ENCODE assay signal across 8 mouse cellular contexts in the genomic region with DNA sequence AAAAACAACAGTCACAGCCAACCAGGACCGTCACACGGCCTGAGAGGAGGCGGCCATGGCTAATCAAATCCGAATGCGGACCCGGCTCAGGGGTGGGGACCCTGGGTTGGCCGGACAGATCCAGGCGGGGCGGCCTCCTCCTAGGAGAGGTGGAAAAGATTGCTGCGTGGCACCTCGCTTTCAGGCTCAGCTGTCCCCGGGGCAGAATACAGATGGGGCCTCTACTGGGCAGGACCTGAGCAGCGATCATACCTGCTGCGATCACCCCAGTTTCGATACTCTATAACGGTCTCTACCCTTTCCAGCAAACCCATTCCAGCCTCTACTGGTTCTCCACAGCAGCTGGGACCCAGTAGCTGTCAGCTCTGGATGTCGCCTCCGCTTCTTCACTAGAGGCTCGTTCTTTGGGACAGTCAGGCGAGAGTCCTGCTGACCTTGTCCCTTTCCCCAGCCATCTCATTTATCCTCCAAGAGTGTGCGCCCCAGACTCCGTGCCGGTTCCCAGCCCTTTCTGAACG. TPM values are rescaled to one million over a fixed set of nuclear protein-coding genes. Genes with fewer than 3 reads are reported as not detected.
DNase-seq lines count a peak whose midpoint lies in the region; ATAC-seq and TF ChIP-seq lines count a peak whose summit lies in the region.

No protein-coding gene starts in this region.

- H3K36me3 ChIP-seq in intestine, postnatal 0 days (ENCODE audit: control insufficient read depth, insufficient read depth): no peaks in the 10 kb centered on the region; the same call in 1 of the 2 replicates
- H3K36me3 ChIP-seq in lung, postnatal 0 days (ENCODE audit: insufficient read depth, low read length): no peaks in the 10 kb centered on the region
- no peaks in the 10 kb centered on the region for H3K36me3 ChIP-seq in stomach, postnatal 0 days (ENCODE audit: control insufficient read depth, insufficient read depth, low read length)

- H3K27ac ChIP-seq in cerebellum, adult 2 months (ENCODE audit: insufficient read depth, low read length): no peak overlapping the region
- no peak overlapping the region for H3K27ac ChIP-seq in cortical plate, adult 2 months (ENCODE audit: insufficient read depth, low read length)
- peak overlapping the region; percentile 97 for H3K27ac ChIP-seq in intestine, postnatal 0 days (ENCODE audit: low read depth, low read length)
- peak overlapping the region; percentile 88 for H3K27ac ChIP-seq in lung, postnatal 0 days (ENCODE audit: low read length)
- peak overlapping the region; percentile 40; the same call in 1 of the 2 replicates for H3K27ac ChIP-seq in stomach, postnatal 0 days (replicated peaks)

- H3K4me3 ChIP-seq in cerebellum, adult 2 months (replicated peaks; ENCODE audit: insufficient read depth, low read depth, low read length): peak overlapping the region; percentile 36
- H3K4me3 ChIP-seq in cortical plate, adult 2 months (ENCODE audit: insufficient read depth, low read length): peak overlapping the region; percentile 64
- peak overlapping the region; percentile 75 for H3K4me3 ChIP-seq in intestine, postnatal 0 days (ENCODE audit: low read depth, low read length)
- peak overlapping the region; percentile 71 for H3K4me3 ChIP-seq in lung, postnatal 0 days (ENCODE audit: low read depth, low read length)
- H3K4me3 ChIP-seq in stomach, postnatal 0 days (ENCODE audit: low read depth, low read length): peak overlapping the region; percentile 68

- DNase-seq in cerebellum, adult 2 months: no peak
- peak; percentile 98 for DNase-seq in heart, adult 11 months
- DNase-seq in lung, postnatal 0 days (ENCODE audit: low spot score): peak; percentile 36
- DNase-seq in stomach, postnatal 0 days (ENCODE audit: low spot score): peak; percentile 42
- DNase-seq in left cerebral cortex, adult 18-20 months (ENCODE audit: low spot score in 2 of 2): no peak

- no peaks in the 10 kb centered on the region; the same call in 1 of the 2 replicates for H3K4me1 ChIP-seq in cerebellum, adult 2 months (ENCODE audit: control insufficient read depth, insufficient read depth, low read length)
- H3K4me1 ChIP-seq in cortical plate, adult 2 months (ENCODE audit: control insufficient read depth, insufficient read depth, low read length): no peaks in the 10 kb centered on the region
- peaks cover 7% of the 10 kb centered on the region; the same call in 1 of the 2 replicates for H3K4me1 ChIP-seq in intestine, postnatal 0 days (replicated peaks; ENCODE audit: control insufficient read depth, insufficient read depth, low read length)
- H3K4me1 ChIP-seq in lung, postnatal 0 days (ENCODE audit: insufficient read depth, low read depth, low read length): peaks cover 1% of the 10 kb centered on the region; the same call in 1 of the 2 replicates
- peaks cover 5% of the 10 kb centered on the region; the same call in 1 of the 2 replicates for H3K4me1 ChIP-seq in stomach, postnatal 0 days (replicated peaks; ENCODE audit: control insufficient read depth, insufficient read depth)

- peak overlapping the region; percentile 89 for H3K4me2 ChIP-seq in intestine, postnatal 0 days (replicated peaks; ENCODE audit: low read depth)
- peak overlapping the region; percentile 85 for H3K4me2 ChIP-seq in lung, postnatal 0 days (replicated peaks; ENCODE audit: low read depth, low read length)
- peak overlapping the region; percentile 94 for H3K4me2 ChIP-seq in stomach, postnatal 0 days (replicated peaks; ENCODE audit: low read depth)

- peak overlapping the region; percentile 82 for H3K9ac ChIP-seq in intestine, postnatal 0 days (ENCODE audit: low read depth, low read length)
- peak overlapping the region; percentile 74 for H3K9ac ChIP-seq in lung, postnatal 0 days (replicated peaks; ENCODE audit: low read depth)
- peak overlapping the region; percentile 74 for H3K9ac ChIP-seq in stomach, postnatal 0 days (ENCODE audit: low read length)

- WGBS in cerebellum, adult 2 months: 5% methylated on average over 24 of the region's 24 CpGs
- WGBS in intestine, postnatal 0 days: 4% methylated on average over 24 of the region's 24 CpGs
- WGBS in lung, postnatal 0 days: 3% methylated on average over 23 of the region's 24 CpGs
- WGBS in stomach, postnatal 0 days: 7% methylated on average over 24 of the region's 24 CpGs

- no peak for TF ChIP-seq CTCF in cerebellum, adult 2 months (IDR thresholded peaks at IDR 0.05; ENCODE audit: borderline replicate concordance, insufficient read depth, low read depth, low read length)
- TF ChIP-seq CTCF in cortical plate, adult 2 months (IDR thresholded peaks at IDR 0.05; ENCODE audit: extremely low read depth, insufficient read depth, low read length): no peak
- no peak for TF ChIP-seq CTCF in intestine, postnatal 0 days (IDR thresholded peaks at IDR 0.05; ENCODE audit: low read depth)
- TF ChIP-seq CTCF in lung, postnatal 0 days (IDR thresholded peaks at IDR 0.05): no peak
- TF ChIP-seq CTCF in stomach, postnatal 0 days (IDR thresholded peaks at IDR 0.05; ENCODE audit: low read depth): no peak

- TF ChIP-seq POLR2A in cerebellum, adult 2 months (IDR thresholded peaks at IDR 0.05; ENCODE audit: borderline replicate concordance, insufficient read depth, low read length): no peak
- no peak for TF ChIP-seq POLR2A in cortical plate, adult 2 months (IDR thresholded peaks at IDR 0.05; ENCODE audit: extremely low read depth, insufficient read depth, low read length)

- H3K27me3 ChIP-seq in cerebellum, adult 2 months (ENCODE audit: control insufficient read depth, insufficient read depth, low read length): peaks cover 6% of the 10 kb centered on the region; the same call in 1 of the 2 replicates
- H3K27me3 ChIP-seq in intestine, postnatal 0 days (replicated peaks; ENCODE audit: control insufficient read depth, insufficient read depth, low read length): no peaks in the 10 kb centered on the region
- peaks cover 4% of the 10 kb centered on the region; the same call in 1 of the 2 replicates for H3K27me3 ChIP-seq in lung, postnatal 0 days (replicated peaks; ENCODE audit: insufficient read depth, low read length)
- no peaks in the 10 kb centered on the region for H3K27me3 ChIP-seq in stomach, postnatal 0 days (ENCODE audit: control insufficient read depth, insufficient read depth, low read length)

- no peak for TF ChIP-seq EP300 in lung, postnatal 0 days (IDR thresholded peaks at IDR 0.05)
- TF ChIP-seq EP300 in stomach, postnatal 0 days (optimal IDR thresholded peaks at IDR 0.05): no peak

- ATAC-seq in cerebellum, adult (ENCODE audit: insufficient number of reproducible peaks, low FRiP score, low TSS enrichment): no peak
- ATAC-seq in intestine, postnatal 0 days: peak; percentile 2
- ATAC-seq in lung, postnatal 0 days: no peak
- ATAC-seq in stomach, postnatal 0 days (ENCODE audit: low FRiP score, low TSS enrichment): 0 out of 2 replicates have a peak, but pooled peaks have one; percentile 16

- no peaks in the 10 kb centered on the region for H3K9me3 ChIP-seq in intestine, postnatal 0 days (ENCODE audit: control insufficient read depth)
- no peaks in the 10 kb centered on the region for H3K9me3 ChIP-seq in lung, postnatal 0 days (ENCODE audit: low read length)
- H3K9me3 ChIP-seq in stomach, postnatal 0 days (ENCODE audit: control insufficient read depth, low read length): no peaks in the 10 kb centered on the region

RNA-seq across cellular contexts. Expression of a gene that starts 1.8 kb away (rescaled TPM):
- 5.1 and 5.7 TPM in 2 replicates for polyA plus RNA-seq in cerebellum, adult 2 months (2012; rRNA removed)
- polyA plus RNA-seq in cortical plate, adult 2 months (2012; rRNA removed): 8.2 and 9.3 TPM in 2 replicates
- polyA plus RNA-seq in intestine, postnatal 0 days (2015; fragmentation: Nextera tagmentation; extraction: Ambion mirVana): 71.3 and 80.4 TPM in 2 replicates
- 30.7 and 44.3 TPM in 2 replicates for polyA plus RNA-seq in lung, postnatal 0 days (2015; fragmentation: Nextera tagmentation; extraction: Ambion mirVana)
- 13.8 and 14.4 TPM in 2 replicates for polyA plus RNA-seq in stomach, postnatal 0 days (2015; fragmentation: Nextera tagmentation; extraction: Ambion mirVana)
- total RNA-seq in left cerebral cortex, adult 18-20 months (2021): 1 to 10 TPM; 5.1 to 7.9 TPM

Comparison
In these comparisons a context has a peak if more than half of its experiments do, and no peak if none do; other contexts are left out.
1. DNase-seq: peak in heart, adult 11 months (single experiment), lung, postnatal 0 days (single experiment) and stomach, postnatal 0 days (single experiment); none in cerebellum, adult 2 months (0 of 2) and left cerebral cortex, adult 18-20 months (0 of 2).
2. H3K27ac ChIP-seq: peak in intestine, postnatal 0 days (single experiment), lung, postnatal 0 days (single experiment) and stomach, postnatal 0 days (single experiment); none in cerebellum, adult 2 months (single experiment) and cortical plate, adult 2 months (single experiment).
3. ATAC-seq: peak in intestine, postnatal 0 days (single experiment) and stomach, postnatal 0 days (single experiment); none in cerebellum, adult (single experiment) and lung, postnatal 0 days (single experiment).
4. Peak in every context shown above with its lines, with median percentiles within 50 percentile points of each other: H3K4me3 ChIP-seq, H3K4me2 ChIP-seq and H3K9ac ChIP-seq.